Mouse (Mus musculus): ENCODE results near the gene Map3k15.

The Map3k15 gene

DNA sequence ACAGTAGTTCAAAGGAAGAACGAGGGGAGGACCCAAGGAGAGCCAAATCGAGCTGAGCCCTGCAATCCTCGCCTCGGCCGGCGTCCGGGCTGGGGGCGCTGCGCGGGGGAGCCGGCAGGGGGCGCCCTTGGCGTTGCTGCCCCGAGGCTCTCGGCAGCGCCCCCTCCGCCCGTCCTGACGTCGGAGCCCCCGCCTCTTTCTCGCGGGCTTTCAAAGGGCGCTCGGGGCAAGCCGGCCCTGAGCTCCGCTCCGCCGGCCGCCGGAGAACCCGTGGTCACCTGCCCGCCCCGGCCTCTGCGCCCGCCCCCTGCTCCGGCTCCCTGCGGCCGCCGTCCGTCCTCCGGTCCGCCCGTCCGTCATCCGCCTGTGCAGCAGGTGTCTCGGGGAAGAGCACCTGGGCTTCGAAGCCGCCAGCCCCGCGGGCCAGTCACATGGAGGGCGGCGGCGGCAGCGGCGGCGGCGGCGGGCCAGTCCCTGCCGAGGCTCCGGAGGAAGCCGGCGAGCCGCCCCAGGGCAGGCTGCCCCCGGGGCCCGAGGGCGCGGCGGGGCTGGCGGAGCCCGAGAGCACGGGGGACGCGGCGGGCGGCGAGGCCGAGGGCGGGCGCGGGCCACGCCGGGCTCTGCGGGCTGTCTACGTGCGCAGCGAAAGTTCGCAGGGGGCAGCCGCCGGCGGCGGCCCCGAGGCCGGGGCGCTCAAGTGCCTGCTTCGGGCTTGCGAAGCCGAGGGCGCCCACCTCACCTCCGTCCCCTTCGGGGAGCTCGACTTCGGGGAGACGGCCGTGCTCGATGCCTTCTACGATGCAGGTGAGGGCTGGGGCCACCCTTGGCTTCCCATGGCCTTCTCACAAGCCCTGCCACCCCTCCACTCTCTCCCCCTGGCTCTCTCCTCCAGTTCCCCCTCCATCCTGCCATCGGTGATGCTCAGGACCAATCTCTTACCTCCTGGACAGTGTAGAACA, at the start of gene Map3k15:
Gene Map3k15, plus strand, starts transcription at position 432 of the 959 bp plus-strand sequence.
- peak; percentile 7 for DNase-seq (ENCODE audit: low spot score)

DNA sequence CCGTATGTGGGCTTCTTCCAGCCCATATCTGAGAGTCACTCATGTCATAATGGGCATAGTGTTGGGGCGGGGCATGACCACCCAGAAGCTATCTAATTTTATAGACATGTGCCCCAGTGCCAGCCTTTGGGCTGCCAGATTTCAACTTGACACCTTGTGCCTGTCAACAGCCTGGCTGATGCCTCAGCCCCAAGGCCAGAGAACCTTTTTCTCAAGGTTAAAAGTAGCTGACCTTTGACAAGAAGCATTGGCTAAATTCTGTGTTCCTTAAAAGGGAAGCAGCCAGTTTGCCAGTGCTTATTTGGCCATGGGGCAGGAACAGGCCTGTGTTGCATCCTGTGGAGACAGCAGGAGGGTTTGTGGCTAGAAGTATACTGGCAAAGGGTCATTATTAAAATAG, 45.7 kb upstream of the Map3k15 start:
- no peak for DNase-seq (ENCODE audit: low spot score)

DNA sequence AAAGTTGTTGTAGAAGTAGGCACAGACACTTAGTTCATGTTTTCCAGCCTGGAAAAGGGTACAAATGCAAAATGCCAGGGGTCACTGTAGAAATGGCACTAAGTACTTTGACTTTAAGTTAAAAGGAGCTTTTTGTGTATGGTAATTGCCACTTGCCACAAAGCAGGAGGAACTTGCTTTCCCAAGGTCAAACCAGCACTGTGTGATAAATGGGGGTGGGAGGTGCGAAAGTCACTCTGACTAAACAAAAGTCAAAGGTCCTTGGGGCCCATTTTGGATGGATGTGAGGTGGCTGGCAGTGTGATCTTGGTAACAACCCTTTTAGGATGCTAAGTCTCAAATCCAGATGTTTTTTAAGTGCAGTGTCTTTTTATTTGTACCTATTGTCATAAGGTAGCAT, 44.6 kb upstream of the Map3k15 start:
- no peak for DNase-seq (ENCODE audit: low spot score)

DNA sequence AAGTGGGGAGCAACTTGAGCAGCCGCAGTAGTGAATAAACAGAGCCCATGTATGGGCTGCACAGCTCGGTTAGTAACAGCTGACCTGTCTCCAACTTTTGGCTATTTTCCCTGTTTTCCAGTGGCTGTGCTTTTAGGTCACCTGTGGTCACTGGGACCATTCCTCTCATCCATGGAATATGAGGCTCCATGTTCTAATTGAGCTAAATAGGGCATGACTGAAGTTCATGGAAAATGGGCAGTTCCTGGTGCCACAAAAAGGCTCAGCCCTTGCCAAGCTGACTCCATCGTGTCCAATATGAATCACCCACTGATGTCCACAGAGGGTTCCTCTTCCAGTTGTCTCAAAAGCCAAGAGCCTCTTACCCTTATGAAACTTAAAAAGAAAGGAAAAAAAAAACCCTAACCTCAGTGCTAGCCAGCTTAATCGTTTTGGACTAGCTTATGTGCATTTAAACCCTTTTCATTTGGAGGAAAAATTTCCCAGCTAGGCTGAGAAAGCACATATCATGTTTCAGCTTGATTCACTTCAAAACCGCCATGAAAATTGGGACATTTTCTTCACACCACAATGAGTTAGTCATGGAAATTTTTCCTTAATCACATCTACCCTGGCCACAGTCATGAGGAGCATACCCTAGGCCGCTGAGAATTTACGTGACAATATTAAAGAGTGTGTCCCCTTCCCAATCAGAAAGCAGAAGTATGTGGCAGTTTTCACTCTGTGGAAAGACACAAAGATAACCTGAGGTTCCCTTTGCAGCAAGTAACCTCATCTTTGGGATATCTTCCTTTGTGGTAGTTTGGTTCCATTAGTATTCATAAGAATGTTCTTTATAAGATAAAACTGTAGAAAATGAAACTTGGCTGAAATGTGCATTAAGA, 34.4 kb upstream of the Map3k15 start:
- no peak for DNase-seq (ENCODE audit: low spot score)

DNA sequence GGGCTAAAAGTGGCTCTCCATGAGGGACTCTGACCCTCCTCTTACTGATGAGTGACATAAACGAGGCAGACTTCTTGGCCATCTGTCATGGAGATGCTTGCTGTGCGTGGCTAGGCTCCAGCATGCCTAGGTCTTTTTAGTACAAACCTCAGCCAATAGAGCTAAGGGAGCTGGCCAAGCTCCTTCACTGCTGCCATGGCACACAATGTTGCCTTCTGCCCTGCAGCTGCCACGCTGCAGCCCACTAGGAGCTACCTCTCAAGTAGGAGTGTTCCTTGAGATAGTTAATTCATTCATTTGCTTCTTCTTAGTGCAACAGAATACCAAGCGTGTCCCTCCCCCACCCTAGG, 33.8 kb upstream of the Map3k15 start:
- DNase-seq (ENCODE audit: low spot score): no peak

DNA sequence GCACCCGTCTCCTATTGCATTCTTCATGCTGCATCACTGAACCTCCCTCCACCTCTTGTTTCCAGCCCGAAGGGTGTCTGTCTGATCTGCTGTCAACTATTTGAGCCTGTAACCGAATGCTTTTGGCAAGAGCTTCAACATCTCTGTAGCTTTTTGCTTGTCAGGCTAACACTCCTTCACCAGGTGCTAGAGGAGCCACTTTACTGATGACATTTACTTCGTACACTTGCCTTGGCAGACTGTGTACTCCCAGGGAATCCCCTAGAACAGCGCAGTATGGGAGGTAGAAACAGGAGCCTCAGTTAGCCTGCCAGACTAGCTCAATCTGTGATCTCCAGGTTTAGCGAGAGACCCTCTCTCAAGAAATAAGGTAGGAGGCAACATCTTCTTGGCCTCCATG, 32.8 kb upstream of the Map3k15 start:
- DNase-seq (ENCODE audit: low spot score): no peak

DNA sequence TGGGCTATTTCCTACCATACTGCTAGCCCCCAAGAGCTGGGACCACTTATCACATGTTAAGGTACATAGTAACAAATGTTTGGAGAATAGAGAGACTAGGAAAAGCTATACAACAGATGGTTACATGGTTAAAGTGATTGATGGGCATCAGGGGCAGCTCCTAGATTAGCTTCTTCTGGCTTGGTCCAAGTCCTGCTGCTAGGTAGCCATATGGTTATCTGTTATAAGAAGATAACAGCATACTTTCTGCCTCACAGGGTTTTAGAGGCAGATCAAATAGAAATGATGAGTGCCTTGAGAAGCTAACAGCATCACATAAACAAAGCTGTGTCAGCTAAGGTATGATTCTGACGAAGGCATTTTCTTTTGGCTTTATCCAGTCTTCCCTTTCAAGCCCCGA, 26.8 kb upstream of the Map3k15 start:
- no peak for DNase-seq (ENCODE audit: low spot score)

DNA sequence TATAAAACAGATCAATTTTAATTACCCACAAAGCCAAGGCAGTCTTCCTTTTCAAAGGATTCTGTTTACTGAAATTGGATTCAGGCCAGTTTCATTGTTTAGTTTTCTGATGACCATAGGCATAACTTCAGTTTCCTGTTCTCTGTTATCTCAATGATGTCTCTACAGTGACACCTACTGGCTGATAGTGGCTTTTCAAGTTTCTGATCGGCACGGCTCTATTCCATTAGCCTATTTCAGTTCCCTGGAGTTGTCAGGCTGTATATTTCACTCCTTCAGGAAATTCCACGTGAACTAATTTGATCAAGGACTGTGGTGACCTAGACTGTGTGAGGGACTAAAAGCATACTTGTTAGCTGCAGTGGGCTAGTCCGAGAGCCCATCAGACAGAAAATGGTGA, 25.0 kb upstream of the Map3k15 start:
- DNase-seq (ENCODE audit: low spot score): no peak

DNA sequence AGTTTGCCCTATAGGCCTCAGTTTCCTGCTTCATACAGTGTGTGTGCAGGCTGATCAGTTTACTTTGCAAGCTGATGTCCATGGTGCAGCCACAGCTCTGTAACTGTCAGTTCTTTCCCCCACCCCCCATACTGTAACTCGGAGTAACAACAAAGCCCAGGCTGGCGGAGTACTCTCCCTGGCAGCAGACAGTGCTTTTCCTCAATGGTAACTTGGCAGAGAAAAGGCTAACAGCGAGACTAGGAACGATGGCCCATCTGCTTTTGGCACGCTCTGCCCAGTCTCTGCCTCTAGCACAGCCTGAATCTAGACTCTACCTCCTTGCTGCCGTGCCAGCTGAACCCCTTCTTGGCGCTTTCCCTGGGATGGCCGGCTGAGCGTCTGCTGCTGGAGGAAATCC, 24.3 kb upstream of the Map3k15 start:
- DNase-seq (ENCODE audit: low spot score): no peak

DNA sequence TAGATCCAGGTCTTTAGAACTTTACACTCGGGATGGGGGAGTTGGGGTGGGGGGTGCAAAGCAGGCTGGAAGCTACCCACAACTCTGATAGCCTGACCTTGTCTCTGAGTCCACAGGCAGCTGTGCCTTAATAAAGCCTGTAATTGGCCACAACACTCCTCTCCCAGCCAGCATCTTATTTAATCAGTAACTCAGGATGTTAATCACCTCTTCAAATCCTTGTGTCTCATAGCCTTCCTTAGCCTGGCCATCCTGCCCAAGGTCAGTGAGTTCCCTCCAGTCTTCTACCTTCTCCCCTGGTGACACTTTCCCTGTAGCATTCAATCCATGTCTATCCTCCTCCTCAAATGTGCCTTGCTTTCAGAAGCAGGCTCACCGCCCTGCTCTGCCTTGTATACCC, 19.2 kb upstream of the Map3k15 start:
- DNase-seq (ENCODE audit: low spot score): no peak

DNA sequence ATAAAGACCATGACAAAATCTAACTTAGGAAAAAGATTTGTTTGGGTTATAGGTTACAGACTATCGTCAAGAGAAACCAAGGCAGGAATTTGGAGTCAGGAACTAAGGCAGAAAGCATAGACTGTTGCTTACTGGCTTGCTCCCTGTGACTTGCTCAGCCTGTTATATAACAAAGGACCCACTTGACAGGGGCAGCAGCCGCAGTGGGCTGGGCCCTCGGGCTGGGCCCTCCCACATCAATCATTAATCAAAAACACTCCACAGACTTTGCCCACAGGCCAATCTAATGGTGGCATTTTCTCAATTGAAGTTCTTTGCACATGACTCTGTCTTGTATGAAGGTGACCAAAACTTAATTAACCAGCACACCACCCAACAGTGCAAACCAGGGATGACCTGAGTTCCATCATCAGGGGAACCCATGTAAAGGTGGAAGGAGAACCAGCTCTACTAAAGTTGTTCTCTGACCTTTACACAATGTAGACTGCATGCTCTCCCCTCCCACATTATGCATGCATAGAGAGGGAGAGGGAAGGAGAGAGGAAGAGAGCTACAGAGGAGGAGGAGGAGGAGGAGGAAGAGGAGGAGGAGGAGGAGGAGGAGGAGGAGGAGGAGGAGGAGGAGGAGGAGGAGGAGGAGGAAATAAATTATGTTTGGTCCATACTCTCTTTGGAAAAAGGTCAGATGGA, 17.0 kb upstream of the Map3k15 start:
- DNase-seq (ENCODE audit: low spot score): no peak

DNA sequence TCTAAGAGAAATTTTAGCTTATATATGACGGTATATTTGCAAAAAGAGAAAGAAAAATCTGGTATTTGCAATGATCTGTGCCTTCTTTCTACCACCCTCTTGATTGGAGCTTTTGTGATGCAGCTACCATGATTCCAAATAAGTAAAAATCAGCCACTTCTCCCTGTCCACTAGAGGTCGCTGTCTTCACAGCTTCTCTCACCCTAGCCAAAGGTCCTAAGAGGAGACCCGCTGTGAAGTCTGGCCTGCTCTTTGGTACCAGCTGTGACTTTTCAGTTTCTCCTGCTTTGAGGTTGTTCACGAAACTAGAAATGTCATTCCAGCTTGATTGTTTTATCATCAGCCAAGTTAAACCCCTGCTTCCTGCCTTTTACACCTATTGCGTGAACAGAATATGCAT, 14.5 kb upstream of the Map3k15 start:
- no peak for DNase-seq (ENCODE audit: low spot score)

DNA sequence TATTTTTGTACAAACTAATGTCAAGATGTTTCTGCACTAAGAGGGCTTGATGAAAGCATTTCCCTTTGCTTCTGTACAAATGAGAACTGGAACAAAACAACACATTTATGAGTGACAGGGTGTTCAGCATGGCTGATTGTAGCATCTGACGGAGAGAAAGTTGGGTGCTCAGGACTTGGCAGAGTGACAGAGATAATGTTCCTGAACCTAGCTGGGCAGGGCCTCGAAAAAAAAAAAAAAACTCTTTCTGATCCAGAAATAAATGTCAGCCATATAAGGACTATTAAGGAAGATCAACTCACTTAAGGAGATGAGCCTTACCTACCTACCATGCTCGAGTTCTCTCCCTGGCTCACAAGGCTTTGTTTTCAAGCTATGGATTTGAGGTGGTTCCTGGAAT, 12.0 kb upstream of the Map3k15 start:
- DNase-seq (ENCODE audit: low spot score): no peak

DNA sequence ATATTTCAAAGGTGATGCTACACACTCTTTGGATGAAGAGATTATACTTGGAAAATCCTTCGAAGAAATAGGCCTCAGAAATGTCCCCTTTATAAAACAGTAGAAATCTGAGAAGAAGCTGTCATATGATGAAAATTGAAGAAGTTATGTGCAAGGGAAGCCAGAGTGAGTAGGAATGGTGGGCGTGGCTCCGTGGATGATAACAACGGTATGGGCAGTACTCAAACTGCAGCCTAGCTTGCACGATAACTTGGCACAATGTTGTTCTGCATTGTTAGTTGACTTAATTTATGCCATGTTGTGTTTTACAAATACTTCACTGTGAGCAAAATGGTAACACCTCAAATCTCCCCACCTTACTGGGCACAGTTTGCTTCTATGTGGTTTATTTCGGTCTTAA, 7.6 kb downstream of the Map3k15 start:
- no peak for DNase-seq (ENCODE audit: low spot score)

DNA sequence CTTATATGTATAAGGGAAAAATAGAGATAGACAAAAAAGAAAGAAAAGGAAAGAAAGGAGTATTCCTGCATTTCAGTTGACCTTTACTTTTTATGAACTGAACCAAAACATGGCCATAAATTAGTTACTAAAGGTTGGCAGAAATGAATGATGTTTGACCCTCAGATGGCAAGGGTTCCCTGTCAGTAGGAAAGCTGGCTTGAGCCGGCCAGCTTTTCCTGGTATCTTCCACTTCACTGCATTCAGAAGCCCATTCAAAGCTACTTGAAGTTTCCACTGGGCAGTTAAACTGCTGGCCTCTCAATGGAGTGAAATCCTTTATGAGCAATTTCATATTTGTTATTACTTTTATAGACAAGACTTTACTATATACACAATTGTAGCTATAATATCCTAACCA, 65.1 kb downstream of the Map3k15 start:
- DNase-seq (ENCODE audit: low spot score): no peak

DNA sequence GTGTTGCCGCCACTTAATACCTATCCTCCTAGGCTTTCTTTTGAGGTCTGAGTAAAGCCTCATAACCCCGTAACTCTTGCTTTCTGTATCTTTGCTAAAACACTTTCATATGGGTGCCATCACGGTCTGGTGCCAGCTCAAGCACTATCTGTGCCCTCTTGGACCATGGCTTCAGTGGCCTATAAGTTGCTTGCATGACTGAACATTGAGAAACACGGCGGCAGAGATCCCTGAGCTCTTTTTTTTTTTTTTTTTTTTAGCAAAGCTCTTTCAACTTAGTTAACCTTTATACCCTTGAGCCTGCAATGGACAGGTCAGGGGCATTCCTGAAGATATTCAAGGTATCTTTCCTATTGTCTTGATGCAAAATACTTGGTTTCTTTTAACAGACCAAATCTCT, 66.4 kb downstream of the Map3k15 start:
- DNase-seq (ENCODE audit: low spot score): no peak

DNA sequence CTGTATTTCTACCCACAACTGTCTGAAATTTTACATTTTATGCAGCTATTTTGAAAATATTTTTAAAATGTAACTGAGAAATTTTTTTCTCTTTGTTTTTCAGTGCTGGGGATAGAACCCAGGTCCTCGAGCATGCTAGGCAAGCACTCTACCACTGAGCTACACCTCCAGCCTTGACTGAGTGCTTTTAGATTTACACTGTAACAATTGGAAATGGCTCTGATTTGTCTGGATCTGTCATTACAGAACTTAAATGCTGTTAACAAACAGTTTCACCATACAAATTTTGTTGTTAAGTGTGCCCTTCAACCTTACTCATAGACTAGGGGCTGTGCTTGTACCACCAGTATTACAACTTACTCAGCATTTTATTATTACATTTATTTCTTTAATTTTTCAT, 103.7 kb downstream of the Map3k15 start:
- no peak for DNase-seq (ENCODE audit: low spot score)

DNA sequence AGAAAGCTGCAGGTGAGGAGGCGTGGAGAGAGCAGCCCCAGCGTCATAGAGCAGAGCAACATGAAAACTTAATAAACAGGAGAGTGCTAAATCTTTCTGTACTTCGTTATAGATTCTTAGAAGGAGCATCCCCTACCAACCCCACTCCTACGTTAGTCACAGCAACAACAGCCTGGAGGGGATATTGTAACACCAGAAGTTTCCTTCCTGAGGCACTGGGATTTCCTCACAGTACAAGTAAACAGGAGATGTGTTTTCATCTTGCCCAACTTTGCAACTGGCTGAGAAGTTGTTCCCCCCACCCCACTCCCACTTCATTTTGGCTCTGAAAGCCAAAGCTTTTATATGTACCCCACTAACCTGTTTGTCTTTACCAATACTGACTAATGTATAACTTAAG, 119.6 kb downstream of the Map3k15 start:
- no peak for DNase-seq (ENCODE audit: low spot score)

DNA sequence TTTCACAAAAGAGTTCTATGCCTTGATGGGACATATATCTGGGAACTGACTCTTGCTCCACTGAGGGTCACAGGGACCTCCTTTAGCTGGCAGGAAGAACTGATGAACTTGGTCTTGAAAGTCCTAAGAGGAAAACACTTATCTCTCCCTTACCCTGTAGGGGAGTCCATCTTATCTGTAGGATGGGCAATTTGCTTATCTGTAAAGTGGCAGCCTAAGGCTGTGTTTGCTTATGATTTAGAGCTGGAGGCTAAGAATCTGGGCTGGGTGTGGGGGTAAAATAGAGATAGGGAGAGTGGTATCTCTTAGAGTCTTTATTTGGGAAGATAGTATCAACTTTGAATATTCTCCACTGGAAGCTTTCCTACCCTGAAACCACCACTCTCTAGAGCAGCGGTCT, 125.5 kb downstream of the Map3k15 start:
- no peak for DNase-seq (ENCODE audit: low spot score)

DNA sequence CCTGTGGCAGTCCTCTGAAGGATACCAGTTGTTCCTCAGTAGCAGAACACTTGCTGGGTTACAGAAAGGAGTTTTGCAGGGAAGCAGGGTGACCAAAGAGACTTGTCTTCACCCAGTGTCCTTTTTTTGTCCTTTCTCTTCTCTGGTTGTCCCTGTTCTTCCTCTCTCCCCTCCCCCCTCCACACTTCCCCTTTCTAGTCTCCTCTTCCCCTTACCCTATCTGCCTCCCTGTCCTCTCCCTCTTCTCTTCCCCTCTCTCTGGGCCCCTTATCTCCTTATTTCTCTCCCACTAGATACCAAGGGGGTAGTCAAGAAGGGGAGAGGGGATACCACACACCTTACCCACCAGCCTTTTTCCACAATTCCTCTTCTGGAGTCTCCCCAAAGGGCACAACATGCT, 127.8 kb downstream of the Map3k15 start:
- DNase-seq (ENCODE audit: low spot score): no peak

DNA sequence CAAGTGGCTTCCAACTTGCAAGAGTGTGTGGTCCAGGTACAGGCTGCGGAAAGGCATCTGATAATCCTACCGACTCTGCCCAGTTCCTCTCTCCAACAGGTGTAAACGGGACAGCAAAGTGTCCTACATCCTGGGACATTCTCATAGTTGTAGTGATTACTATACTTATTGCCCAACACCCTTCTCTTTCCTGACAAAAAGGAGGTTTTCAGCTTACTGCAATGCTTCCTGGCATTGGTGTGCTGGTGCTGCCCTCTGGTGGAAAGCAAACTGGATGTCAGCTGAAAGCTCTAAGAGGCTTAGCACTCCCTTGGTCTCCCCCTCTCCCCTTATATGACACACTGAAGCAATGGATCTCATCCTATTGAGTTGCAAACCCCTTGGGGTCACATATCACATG, 128.4 kb downstream of the Map3k15 start:
- DNase-seq (ENCODE audit: low spot score): peak; percentile 5

DNA sequence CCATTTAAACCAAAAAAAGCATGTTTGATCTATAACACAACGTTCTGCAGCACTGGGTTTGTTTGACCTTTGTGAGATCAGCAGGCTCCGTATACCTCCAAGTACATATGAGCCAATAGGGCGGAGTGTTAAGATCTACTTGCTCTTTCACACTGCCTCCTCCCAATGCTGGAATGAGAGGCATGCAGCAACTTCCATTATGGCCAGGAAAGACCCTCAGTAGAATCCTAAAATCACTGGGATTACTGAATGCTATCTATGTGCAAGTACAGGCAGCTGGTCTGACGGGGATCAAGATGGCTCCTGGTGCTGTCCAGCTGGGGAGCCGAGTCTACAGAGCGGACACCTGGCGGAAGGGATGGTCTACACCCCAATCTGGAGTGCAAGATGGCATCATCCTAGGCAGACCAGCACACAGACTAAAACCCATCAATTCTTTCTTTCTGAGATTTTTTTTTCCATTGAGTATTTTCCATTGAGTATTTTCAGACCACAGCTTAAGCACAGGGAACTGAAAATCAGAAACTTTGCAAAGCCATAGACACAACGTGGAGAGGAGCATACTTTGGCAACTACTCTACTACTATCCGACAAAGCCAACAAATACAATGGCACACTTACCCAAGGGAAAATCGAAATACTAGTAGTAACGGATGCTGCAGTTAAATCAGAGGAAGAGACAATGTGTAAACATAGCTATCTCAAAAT, 146.1 kb downstream of the Map3k15 start:
- no peak for DNase-seq (ENCODE audit: low spot score)
